In the genomic region with DNA sequence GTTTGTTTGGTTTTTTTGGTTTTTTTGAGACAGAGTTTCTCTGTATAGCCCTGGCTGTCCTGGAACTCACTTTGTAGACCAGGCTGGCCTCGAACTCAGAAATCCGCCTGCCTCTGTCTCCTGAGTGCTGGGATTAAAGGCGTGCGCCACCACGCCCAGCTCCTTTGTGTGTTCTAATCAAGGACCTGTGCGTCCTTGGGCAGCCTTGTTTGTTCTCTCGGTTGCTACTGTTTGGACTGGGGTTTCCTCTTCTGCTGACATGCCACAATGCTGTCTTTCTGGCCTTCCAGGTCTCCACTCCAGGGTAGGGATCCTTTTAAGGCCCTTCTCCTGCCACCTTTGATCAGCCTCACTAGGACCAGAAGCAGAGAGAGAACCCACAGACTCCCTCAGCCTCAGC, we compare ENCODE assay signal across 7 mouse cellular contexts. TPM values are rescaled to one million over a fixed set of nuclear protein-coding genes. Genes with fewer than 3 reads are reported as not detected.
"Had no signal": no experiment of that assay in that cellular context is flagged by ENCODE, and none has a peak within 500 bp of the region (broad histone marks: within the 10 kb centered on the region; RNA-seq: fewer than 3 reads in every experiment).

No protein-coding gene starts in this region.

RNA-seq across cellular contexts. Expression of a gene that starts 8.5 kb away (rescaled TPM):
- polyA plus RNA-seq: limb, embryonic 11.5 days; midbrain, embryonic 13.5 days; midbrain, postnatal 0 days; neural tube, embryonic 11.5 days; neural tube, embryonic 15.5 days had no signal

RNA-seq across cellular contexts. Expression of a gene that starts 52.7 kb away (rescaled TPM):
- polyA plus RNA-seq: kidney, adult 2 months; neural tube, embryonic 15.5 days; small intestine, adult 2 months had no signal
